Mouse (Mus musculus) intestine, embryonic 16.5 days (tissue): ENCODE results near the gene Podn. TPM values are rescaled to one million over a fixed set of nuclear protein-coding genes. Genes with fewer than 3 reads are reported as not detected.
A peak's percentile ranks its signal among the peaks of the same experiment; 100 is the strongest.

Experiments
- ATAC-seq: fragments of 200-750 bp; cut with Nextera tagmentation; 2 replicates; pipeline ENCODE4 v1.8.0; 2017; ENCODE audit warnings: moderate TSS enrichment, moderate library complexity
- H3K27ac ChIP-seq: fragments of 300-500 bp; sonication (generic); 2 replicates; pipeline ENCODE4 v1.5.1; 2014; ENCODE audit warnings: mild to moderate bottlenecking, low read length
- H3K27me3 ChIP-seq: fragments of 300-500 bp; sonication (generic); replicated peaks from 2 replicates; pipeline ENCODE4 v1.6.1; 2014; ENCODE audit warnings: low read length, control low read depth, mixed read lengths; ENCODE audit not compliant: control insufficient read depth, insufficient read depth
- H3K36me3 ChIP-seq: fragments of 300-500 bp; sonication (generic); 2 replicates; pipeline ENCODE4 v1.6.1; 2014; ENCODE audit warnings: low read length, control low read depth; ENCODE audit not compliant: control insufficient read depth, insufficient read depth
- H3K4me1 ChIP-seq: fragments of 300-500 bp; sonication (generic); 2 replicates; pipeline ENCODE4 v1.6.1; 2014; ENCODE audit warnings: low read length, control low read depth, mixed read lengths; ENCODE audit not compliant: control insufficient read depth, insufficient read depth
- H3K4me2 ChIP-seq: fragments of 300-500 bp; sonication (generic); 2 replicates; pipeline ENCODE4 v1.6.1; 2014; ENCODE audit warnings: low read depth, low read length, control low read depth
- H3K4me3 ChIP-seq: fragments of 300-500 bp; sonication (generic); 2 replicates; pipeline ENCODE4 v1.5.1; 2014; ENCODE audit warnings: mild to moderate bottlenecking, low read length
- H3K9ac ChIP-seq: fragments of 300-500 bp; sonication (generic); 2 replicates; pipeline ENCODE4 v1.6.1; 2014; ENCODE audit warnings: low read depth, low read length
- H3K9me3 ChIP-seq: fragments of 300-500 bp; sonication (generic); 2 replicates; pipeline ENCODE4 v1.6.1; 2016; ENCODE audit warnings: low read length, control low read depth; ENCODE audit not compliant: control insufficient read depth
- WGBS: fragments of 180-500 bp; shearing (Covaris S2); extraction: QIAGEN DNeasy Blood & Tissue Kit; methylation state at CpG from one replicate; pipeline ENCODE4 v1.1.7; 2014; 5-methylcytosine and 5-hydroxymethylcytosine counted together
- polyA plus RNA-seq: library from polyadenylated mRNA; unstranded; fragments of >200 nt; fragmentation: Nextera tagmentation; extraction: Ambion mirVana; gene quantifications from 2 replicates; pipeline ENCODE4 v1.2.1, GENCODE M21; 2015

Podn gene
- polyA plus RNA-seq, 1 experiment from 2014 or later: 0.72 TPM

- no peaks in the 10 kb centered on the region for H3K36me3 ChIP-seq
- no peak overlapping the region for H3K9ac ChIP-seq
- no peak overlapping the region for H3K27ac ChIP-seq
- H3K27me3 ChIP-seq: no peaks in the 10 kb centered on the region
- no peaks in the 10 kb centered on the region for H3K9me3 ChIP-seq
- no peak overlapping the region for H3K4me3 ChIP-seq
- ATAC-seq: no peak
- no peak overlapping the region for H3K4me2 ChIP-seq
- WGBS: 51% methylated on average over 14 of the region's 14 CpGs
- peaks cover 1% of the 10 kb centered on the region; the same call in 1 of the 2 replicates for H3K4me1 ChIP-seq
Observed at GRCm38 (mm10) chr4:108018961-108019921, 77.0 kb downstream of the Podn start.

GRCm38 (mm10) chr4:108018241-108018923, 77.9 kb downstream of the Podn start:
- Histone ChIP-seq H3K27ac (no peak overlapping the region), H3K9me3 (no peaks in the 10 kb centered on the region), H3K4me3 (no peak overlapping the region), H3K9ac (no peak overlapping the region), H3K27me3 (no peaks in the 10 kb centered on the region), H3K4me2 (no peak overlapping the region), H3K36me3 (no peaks in the 10 kb centered on the region), H3K4me1 (no peaks in the 10 kb centered on the region)
- 42% methylated on average over 10 of the region's 10 CpGs for WGBS
- no peak for ATAC-seq

- no peaks in the 10 kb centered on the region for H3K27me3 ChIP-seq
- H3K4me2 ChIP-seq: no peak overlapping the region
- H3K4me3 ChIP-seq: no peak overlapping the region
- no peak overlapping the region for H3K9ac ChIP-seq
- ATAC-seq: no peak
- H3K4me1 ChIP-seq: no peaks in the 10 kb centered on the region
- no peaks in the 10 kb centered on the region for H3K9me3 ChIP-seq
- no peak overlapping the region for H3K27ac ChIP-seq
- H3K36me3 ChIP-seq: no peaks in the 10 kb centered on the region
- 83% methylated on average over 7 of the region's 7 CpGs for WGBS
Observed at GRCm38 (mm10) chr4:108017839-108018238, 78.4 kb downstream of the Podn start.

GRCm38 (mm10) chr4:108016321-108016720, 79.9 kb downstream of the Podn start:
- Histone ChIP-seq H3K27me3 (no peaks in the 10 kb centered on the region), H3K4me1 (no peaks in the 10 kb centered on the region), H3K36me3 (no peaks in the 10 kb centered on the region), H3K9me3 (no peaks in the 10 kb centered on the region), H3K4me2 (no peak overlapping the region), H3K4me3 (no peak overlapping the region), H3K9ac (no peak overlapping the region), H3K27ac (no peak overlapping the region)
- ATAC-seq: no peak
- WGBS: 81% methylated on average over 3 of the region's 3 CpGs

- no peaks in the 10 kb centered on the region for H3K9me3 ChIP-seq
- no peak overlapping the region for H3K4me2 ChIP-seq
- no peak overlapping the region for H3K4me3 ChIP-seq
- no peaks in the 10 kb centered on the region for H3K4me1 ChIP-seq
- no peaks in the 10 kb centered on the region for H3K36me3 ChIP-seq
- 0 out of 2 replicates have a peak, but pooled peaks have one; percentile 23 for ATAC-seq
- 64% methylated on average over 14 of the region's 14 CpGs for WGBS
- H3K27ac ChIP-seq: no peak overlapping the region
- no peaks in the 10 kb centered on the region for H3K27me3 ChIP-seq
- H3K9ac ChIP-seq: no peak overlapping the region
Observed at GRCm38 (mm10) chr4:108015067-108015765, 81.0 kb downstream of the Podn start.

GRCm38 (mm10) chr4:108014466-108014865, 81.8 kb downstream of the Podn start:
- no peak overlapping the region for H3K4me3 ChIP-seq
- WGBS: 70% methylated on average over 2 of the region's 2 CpGs
- no peaks in the 10 kb centered on the region for H3K9me3 ChIP-seq
- no peaks in the 10 kb centered on the region for H3K4me1 ChIP-seq
- H3K4me2 ChIP-seq: no peak overlapping the region
- ATAC-seq: no peak
- H3K9ac ChIP-seq: no peak overlapping the region
- H3K36me3 ChIP-seq: no peaks in the 10 kb centered on the region
- H3K27ac ChIP-seq: no peak overlapping the region
- H3K27me3 ChIP-seq: no peaks in the 10 kb centered on the region

- WGBS: 80% methylated on average over 8 of the region's 8 CpGs
- H3K4me1 ChIP-seq: peaks cover 7% of the 10 kb centered on the region; the same call in 1 of the 2 replicates
- H3K27me3 ChIP-seq: no peaks in the 10 kb centered on the region
- H3K9ac ChIP-seq: no peak overlapping the region
- no peak overlapping the region for H3K4me2 ChIP-seq
- H3K36me3 ChIP-seq: no peaks in the 10 kb centered on the region
- no peak for ATAC-seq
- H3K9me3 ChIP-seq: no peaks in the 10 kb centered on the region
- H3K27ac ChIP-seq: no peak overlapping the region
- no peak overlapping the region for H3K4me3 ChIP-seq
Observed at GRCm38 (mm10) chr4:108008541-108008940, 87.7 kb downstream of the Podn start.

GRCm38 (mm10) chr4:108007532-108008103, 88.6 kb downstream of the Podn start:
- Histone ChIP-seq H3K36me3 (no peaks in the 10 kb centered on the region), H3K27ac (no peak overlapping the region), H3K4me1 (peaks cover 7% of the 10 kb centered on the region; the same call in 1 of the 2 replicates), H3K4me3 (no peak overlapping the region), H3K9ac (no peak overlapping the region), H3K9me3 (no peaks in the 10 kb centered on the region), H3K27me3 (no peaks in the 10 kb centered on the region), H3K4me2 (no peak overlapping the region)
- WGBS: 68% methylated on average over 7 of the region's 7 CpGs
- ATAC-seq: peak; percentile 78

- ATAC-seq: no peak
- WGBS: 48% methylated on average over 7 of the region's 7 CpGs
- H3K9ac ChIP-seq: 0 out of 2 replicates have a peak overlapping the region, but pooled peaks have one; percentile 12
Observed at GRCm38 (mm10) chr4:108005328-108005727, 90.9 kb downstream of the Podn start.

More at GRCm38 (mm10) chr4:108005328-108005727, 90.9 kb downstream of the Podn start:
- peaks cover 7% of the 10 kb centered on the region; the same call in 1 of the 2 replicates for H3K4me1 ChIP-seq
- no peaks in the 10 kb centered on the region for H3K9me3 ChIP-seq
- H3K27ac ChIP-seq: no peak overlapping the region
- no peak overlapping the region for H3K4me3 ChIP-seq
- H3K36me3 ChIP-seq: no peaks in the 10 kb centered on the region
- H3K4me2 ChIP-seq: no peak overlapping the region
- no peaks in the 10 kb centered on the region for H3K27me3 ChIP-seq
